Mouse (Mus musculus) midbrain, embryonic 14.5 days (tissue): ENCODE data around the gene 2210418O10Rik. TPM values are rescaled to one million over a fixed set of nuclear protein-coding genes. Genes with fewer than 3 reads are reported as not detected.
"Not testable (repeated sequence)": the region's sequence is repeated elsewhere in the genome, so short reads cannot be mapped to it uniquely, and the experiment has no call there.

Source experiments
- ATAC-seq: fragments of 200-750 bp; cut with Nextera tagmentation; 2 replicates; pipeline ENCODE4 v1.8.0; 2017; ENCODE audit warnings: moderate number of reproducible peaks, moderate library complexity; ENCODE audit not compliant: low FRiP score, low TSS enrichment
- DNase-seq: peaks from one replicate; pipeline ENCODE4 v3.0.0-alpha.2; 2015
- H3K27ac ChIP-seq: fragments of 300-500 bp; sonication (generic); replicated peaks from 2 replicates; pipeline ENCODE4 v1.5.1; 2014; ENCODE audit warnings: mild to moderate bottlenecking, low read depth, low read length, moderate library complexity
- H3K27me3 ChIP-seq: fragments of 300-500 bp; sonication (generic); 2 replicates; pipeline ENCODE4 v1.6.1; 2014; ENCODE audit warnings: low read length, control low read depth, mixed read lengths; ENCODE audit not compliant: control insufficient read depth, insufficient read depth
- H3K36me3 ChIP-seq: fragments of 300-500 bp; sonication (generic); 2 replicates; pipeline ENCODE4 v1.6.1; 2014; ENCODE audit warnings: low read length, control low read depth; ENCODE audit not compliant: control insufficient read depth, insufficient read depth
- H3K4me1 ChIP-seq: fragments of 300-500 bp; sonication (generic); 2 replicates; pipeline ENCODE4 v1.6.1; 2014; ENCODE audit warnings: mild to moderate bottlenecking, antibody characterized with exemption, low read length, control low read depth; ENCODE audit not compliant: control insufficient read depth, insufficient read depth
- H3K4me2 ChIP-seq: fragments of 300-500 bp; sonication (generic); 2 replicates; pipeline ENCODE4 v1.6.1; 2014; ENCODE audit warnings: mild to moderate bottlenecking, low read length, moderate library complexity
- H3K4me3 ChIP-seq: fragments of 300-500 bp; sonication (generic); replicated peaks from 2 replicates; pipeline ENCODE4 v1.5.1; 2014; ENCODE audit warnings: low read depth, low read length
- H3K9ac ChIP-seq: fragments of 300-500 bp; sonication (generic); replicated peaks from 2 replicates; pipeline ENCODE4 v1.6.1; 2014; ENCODE audit warnings: mild to moderate bottlenecking, low read length, moderate library complexity
- H3K9me3 ChIP-seq: fragments of 300-500 bp; sonication (generic); 2 replicates; pipeline ENCODE4 v1.6.1; 2016; ENCODE audit warnings: low read length, control low read depth, mixed read lengths; ENCODE audit not compliant: control insufficient read depth
- WGBS: fragments of 180-500 bp; shearing (Covaris S2); extraction: QIAGEN DNeasy Blood & Tissue Kit; methylation state at CpG from one replicate; pipeline ENCODE4 v1.1.7; 2014; 5-methylcytosine and 5-hydroxymethylcytosine counted together
- polyA plus RNA-seq: library from polyadenylated mRNA; unstranded; fragments of >200 nt; fragmentation: Nextera tagmentation; extraction: Ambion mirVana; gene quantifications from 2 replicates; pipeline ENCODE4 v1.2.1, GENCODE M21; 2014

The 2210418O10Rik gene
- polyA plus RNA-seq, result 7.0 and 13.6 TPM in 2 replicates

- no CpG with 5 or more reads among the region's 2 CpGs for WGBS
- ATAC-seq, H3K4me1 ChIP-seq, H3K9me3 ChIP-seq, H3K4me3 ChIP-seq, H3K27me3 ChIP-seq, H3K36me3 ChIP-seq, DNase-seq, H3K27ac ChIP-seq, H3K9ac ChIP-seq, H3K4me2 ChIP-seq: not testable (repeated sequence)
Measured at GRCm38 (mm10) chr2:176226269-176226668, at the start of gene 2210418O10Rik. Gene 2210418O10Rik, plus strand, starts transcription at chr2:176226569.

GRCm38 (mm10) chr2:176248519-176248918 is 22.1 kb downstream of the 2210418O10Rik start:
- not testable (repeated sequence) for ATAC-seq, H3K4me2 ChIP-seq, H3K4me3 ChIP-seq, H3K27me3 ChIP-seq, H3K27ac ChIP-seq, H3K9me3 ChIP-seq, H3K4me1 ChIP-seq, H3K36me3 ChIP-seq, H3K9ac ChIP-seq, DNase-seq
- WGBS, result no CpG with 5 or more reads among the region's 1 CpGs

Other genes with a start within 250 kb of the 2210418O10Rik start
- gene Gm2004, start 76.7 kb upstream of the 2210418O10Rik start, polyA plus RNA-seq, result 0.98 and 1.6 TPM in 2 replicates
- gene Gm11009, start 92.9 kb downstream of the 2210418O10Rik start, polyA plus RNA-seq, result not detected in 2 replicates
- 8.6 and 11.4 TPM in 2 replicates for gene Gm14435, start 197.0 kb downstream of the 2210418O10Rik start, polyA plus RNA-seq